Mouse (Mus musculus) cortical plate, adult 2 months (tissue): ENCODE measurements at regions not wholly inside any gene's neighbourhood (a gene's known extent, or its start where the extent isn't known, plus 50 kb on each side); places are given as distances from the start of the nearest gene placed in this dataset.

Source experiments
- H3K27ac ChIP-seq: fragments of 200-500 bp; 2 replicates; pipeline ENCODE4 v1.5.1; 2012; ENCODE audit warnings: low read length, control low read depth, inconsistent platforms; ENCODE audit not compliant: insufficient read depth
- H3K4me1 ChIP-seq: fragments of 200-500 bp; 2 replicates; pipeline ENCODE4 v1.6.1; 2011; ENCODE audit warnings: low read length; ENCODE audit not compliant: control insufficient read depth, insufficient read depth
- H3K4me3 ChIP-seq: fragments of 200-500 bp; 2 replicates; pipeline ENCODE4 v1.5.1; 2011; ENCODE audit warnings: mild to moderate bottlenecking, low read length, control low read depth; ENCODE audit not compliant: insufficient read depth
- CTCF ChIP-seq: fragments of 200-500 bp; IDR thresholded peaks from 2 replicates; pipeline ENCODE4 v1.5.1; 2011; ENCODE audit warnings: mild to moderate bottlenecking, control low read depth, low read length; ENCODE audit not compliant: insufficient read depth; ENCODE audit errors: extremely low read depth
- POLR2A ChIP-seq: fragments of 200-500 bp; IDR thresholded peaks from 2 replicates; pipeline ENCODE4 v1.6.1; 2011; ENCODE audit warnings: mild to moderate bottlenecking, low read length, control low read depth; ENCODE audit not compliant: insufficient read depth; ENCODE audit errors: extremely low read depth

DNA sequence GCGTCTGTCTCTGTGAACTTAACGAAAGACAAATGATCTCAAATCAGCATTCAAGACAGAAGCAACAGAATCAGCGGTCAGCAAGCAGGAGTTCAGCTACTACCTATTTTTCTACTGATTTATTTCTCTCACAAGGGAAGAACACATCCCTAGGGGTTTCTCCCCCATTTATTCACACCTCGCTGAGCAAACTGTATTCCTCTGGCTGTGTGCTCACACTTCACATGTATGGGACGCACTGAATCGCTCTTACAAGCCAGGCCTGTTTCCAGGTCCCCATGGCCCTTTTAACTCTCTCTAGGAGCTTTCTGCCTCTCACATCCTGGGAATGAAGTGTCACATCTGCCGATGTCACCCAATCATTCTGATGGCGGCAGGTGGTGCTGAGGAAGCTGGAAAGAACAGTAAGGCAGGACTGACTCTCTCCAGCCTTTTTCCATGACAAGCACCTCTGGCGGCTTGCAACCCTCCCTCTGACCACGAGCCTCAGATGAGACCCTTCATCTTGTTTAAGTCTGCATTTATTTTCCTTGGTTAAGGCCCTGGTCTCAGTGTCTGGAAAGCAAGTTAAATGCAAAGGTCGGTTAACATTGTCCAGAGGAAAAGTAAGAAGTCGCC, 350.3 kb downstream of the 1500009L16Rik start:
- no peaks in the 10 kb centered on the region for H3K4me1 ChIP-seq
- no peak overlapping the region for H3K27ac ChIP-seq
- no peak overlapping the region for H3K4me3 ChIP-seq
- TF ChIP-seq CTCF (no peak), POLR2A (no peak)

DNA sequence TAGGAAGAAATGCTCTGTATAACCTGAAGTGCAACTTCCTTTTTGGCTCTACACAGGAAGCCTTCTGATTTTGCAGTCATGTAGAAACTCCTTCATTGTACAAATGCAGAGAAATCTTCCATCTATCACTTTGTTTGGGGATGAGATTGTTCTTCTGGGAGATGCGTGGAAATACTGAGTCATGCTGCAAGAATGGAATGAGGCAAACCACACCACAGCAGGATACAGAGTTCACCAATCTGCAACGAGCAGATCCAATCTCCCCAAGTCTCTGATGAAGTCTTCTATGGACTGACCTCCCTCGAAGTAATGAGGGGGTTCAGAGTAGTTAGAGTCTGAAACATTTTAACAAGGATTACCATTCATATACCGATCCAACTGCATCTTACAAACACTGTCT, 352.9 kb downstream of the 1500009L16Rik start:
- Histone ChIP-seq H3K4me3 (no peak overlapping the region), H3K4me1 (no peaks in the 10 kb centered on the region), H3K27ac (no peak overlapping the region)
- TF ChIP-seq CTCF = no peak

- Histone ChIP-seq H3K4me1 (no peaks in the 10 kb centered on the region), H3K27ac (no peak overlapping the region), H3K4me3 (no peak overlapping the region)
- TF ChIP-seq CTCF (no peak), POLR2A (no peak)
Observed at GRCm38 (mm10) chr10:84080236-84080635, 357.6 kb downstream of the 1500009L16Rik start.

DNA sequence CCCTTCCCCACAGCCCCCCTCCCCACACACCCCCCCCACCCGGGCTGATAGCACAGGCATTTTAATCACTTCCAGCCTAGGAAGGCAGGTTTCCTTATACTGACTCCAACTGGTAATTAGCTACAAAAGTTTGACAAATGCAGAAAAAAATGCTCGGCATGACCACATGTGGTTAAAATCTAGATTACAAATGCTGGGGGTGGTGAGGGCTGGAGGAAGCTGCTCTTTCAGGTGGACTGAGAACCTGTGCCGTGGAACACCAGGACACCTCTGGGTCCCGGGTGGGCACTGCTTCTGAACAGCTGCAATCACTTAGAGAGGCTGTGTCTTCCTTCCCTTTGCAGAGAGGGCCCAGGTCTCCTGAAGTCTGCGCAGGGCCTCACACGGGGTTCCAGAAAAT, 358.7 kb downstream of the Nuak1 start:
- H3K27ac ChIP-seq = no peak overlapping the region
- H3K4me3 ChIP-seq = no peak overlapping the region
- TF ChIP-seq POLR2A = no peak
- TF ChIP-seq CTCF = no peak
- no peaks in the 10 kb centered on the region for H3K4me1 ChIP-seq

DNA sequence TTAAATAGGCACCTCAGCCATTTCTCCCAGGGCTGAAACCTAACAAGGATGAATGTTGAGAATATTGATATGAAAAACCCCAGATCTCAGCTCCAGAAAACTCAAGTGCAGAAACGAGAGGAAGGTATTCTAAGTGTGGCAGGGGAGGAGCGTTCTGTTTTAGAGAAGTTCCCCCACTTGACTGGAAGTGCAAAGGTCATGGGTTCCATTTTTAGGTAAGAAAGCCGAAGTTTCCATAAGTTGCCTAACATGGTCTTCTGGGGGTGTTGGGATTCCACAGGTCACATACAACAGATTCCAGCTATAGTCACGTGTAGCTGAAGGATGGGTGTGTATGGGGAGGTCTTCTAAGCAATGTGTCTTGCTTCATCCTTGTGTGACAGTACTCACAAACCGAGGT, 352.9 kb downstream of the Nuak1 start:
- Histone ChIP-seq H3K4me3 (no peak overlapping the region), H3K27ac (no peak overlapping the region), H3K4me1 (peaks cover 4% of the 10 kb centered on the region; the same call in 1 of the 2 replicates)
- TF ChIP-seq POLR2A (no peak), CTCF (no peak)

DNA sequence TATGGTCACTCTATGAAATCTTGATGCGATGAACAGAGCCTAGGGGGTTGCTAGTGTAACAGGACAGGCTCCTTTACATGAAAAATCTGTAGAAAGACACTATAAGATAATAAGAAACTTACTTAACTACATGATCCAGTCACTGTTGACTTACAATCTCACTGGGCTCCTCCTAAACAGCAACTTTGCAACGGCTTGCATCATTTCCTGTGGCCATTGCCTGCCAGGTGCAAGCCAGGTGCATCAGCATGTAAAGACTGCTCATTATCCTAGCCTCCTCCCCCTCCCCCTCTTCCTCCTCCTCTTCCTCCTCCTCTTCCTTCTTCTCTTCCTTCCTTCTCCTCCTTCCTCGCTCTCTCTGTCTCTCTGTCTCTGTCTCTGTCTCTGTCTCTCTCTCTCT, 352.5 kb downstream of the Nuak1 start:
- Histone ChIP-seq H3K4me1 (peaks cover 4% of the 10 kb centered on the region; the same call in 1 of the 2 replicates), H3K27ac (no peak overlapping the region), H3K4me3 (no peak overlapping the region)
- TF ChIP-seq CTCF (no peak), POLR2A (no peak)

DNA sequence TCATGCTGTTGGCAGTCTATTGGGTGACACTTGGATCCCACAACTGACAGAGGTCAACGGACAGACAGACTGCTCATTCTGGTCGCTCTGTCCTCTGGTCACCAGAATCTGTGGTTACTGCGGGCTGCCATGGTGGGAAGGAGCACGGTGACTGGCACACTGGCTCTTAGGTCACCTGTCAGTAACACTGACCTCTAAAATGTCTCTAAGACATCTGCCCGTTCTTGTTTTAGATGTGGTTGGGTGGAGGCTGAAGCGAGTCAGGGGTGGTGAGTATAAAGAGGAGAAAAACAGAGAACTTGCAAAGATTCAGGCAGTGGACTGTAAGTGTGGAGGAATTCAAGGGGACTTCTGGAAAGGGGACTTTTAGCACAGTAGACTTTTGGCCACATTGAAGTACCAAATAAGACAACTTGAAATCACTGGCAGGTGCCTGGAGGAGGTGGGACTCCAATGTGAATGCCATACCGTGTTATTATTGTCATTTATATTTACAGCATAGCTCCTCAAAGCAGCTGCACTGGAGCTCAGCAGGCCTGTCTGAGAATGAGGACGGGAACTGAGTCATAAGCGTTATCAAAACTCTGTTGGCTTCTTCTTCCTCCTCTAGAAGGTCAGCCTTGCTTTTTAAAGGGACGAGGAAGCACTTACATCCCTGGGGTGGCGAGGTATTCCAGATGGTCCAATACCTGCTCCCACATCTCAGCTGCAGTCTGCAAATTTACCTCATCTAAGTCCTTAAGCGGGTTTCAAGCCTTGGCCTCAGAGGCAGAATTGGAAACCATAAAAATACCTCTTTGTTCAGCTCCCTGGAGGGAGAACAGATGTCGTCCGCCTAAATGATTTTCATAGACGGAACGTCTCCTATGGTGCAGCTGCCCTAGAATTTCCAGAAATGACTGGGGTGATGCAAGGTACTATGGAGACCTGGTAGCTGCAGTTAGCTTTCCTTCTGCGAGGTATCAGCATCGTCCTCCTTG, 351.3 kb downstream of the Nuak1 start:
- Histone ChIP-seq H3K4me3 (no peak overlapping the region), H3K27ac (peak overlapping the region; percentile 86), H3K4me1 (peaks cover 4% of the 10 kb centered on the region; the same call in 1 of the 2 replicates)
- TF ChIP-seq POLR2A = no peak
- TF ChIP-seq CTCF = no peak

GRCm38 (mm10) chr10:84093919-84094318, 346.5 kb downstream of the Nuak1 start:
- H3K27ac ChIP-seq = no peak overlapping the region
- no peak overlapping the region for H3K4me3 ChIP-seq
- TF ChIP-seq CTCF (no peak), POLR2A (no peak)
- H3K4me1 ChIP-seq = 0 out of 2 replicates have a peak, but pooled peaks cover 3% of the 10 kb centered on the region

DNA sequence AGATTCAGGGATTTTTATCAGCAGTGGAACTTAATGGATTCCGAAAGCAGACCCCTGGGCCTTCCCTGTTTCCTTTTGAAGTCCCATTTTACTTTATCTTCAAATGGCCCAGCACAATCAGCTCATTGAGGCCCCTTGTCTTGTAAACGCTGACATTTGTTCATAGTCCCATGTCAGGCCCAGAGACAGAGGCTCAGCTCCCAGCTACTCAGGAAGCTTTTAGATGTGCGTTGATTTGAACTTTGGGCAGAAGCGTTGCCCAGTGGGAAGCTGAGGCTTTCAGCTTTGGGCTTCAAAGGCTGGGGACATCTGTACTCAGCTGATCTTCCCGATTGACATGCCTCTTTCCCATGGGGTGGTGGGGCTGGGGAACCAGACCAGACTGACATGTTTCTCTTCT, 343.2 kb downstream of the Nuak1 start:
- H3K27ac ChIP-seq = no peak overlapping the region
- TF ChIP-seq CTCF = no peak
- TF ChIP-seq POLR2A = no peak
- H3K4me3 ChIP-seq = no peak overlapping the region
- H3K4me1 ChIP-seq = no peaks in the 10 kb centered on the region

- no peak for TF ChIP-seq POLR2A
- TF ChIP-seq CTCF = no peak
- no peak overlapping the region for H3K27ac ChIP-seq
Observed at GRCm38 (mm10) chr10:84103985-84104384, 336.4 kb downstream of the Nuak1 start.

More at GRCm38 (mm10) chr10:84103985-84104384, 336.4 kb downstream of the Nuak1 start:
- Histone ChIP-seq H3K4me3 (no peak overlapping the region), H3K4me1 (no peaks in the 10 kb centered on the region)
